Mouse (Mus musculus) mouse embryonic stem cell (cell line): ENCODE measurements around the gene 9130230L23Rik.

ENCODE experiments used
- in situ Hi-C, 2 experiments: fragments of 300-500 bp; cut with MboI; formaldehyde crosslinking; loops; 1 replicate in 1 of 2; 3 replicates in 1 of 2; pipeline ENCODE4 v1.14.3; 2019 to 2020; ENCODE audit warnings: low sequenced_read_pairs in 2 of 2, low pct_unique_long_range_greater_than_20kb in 1 of 2, mixed read lengths in 1 of 2; ENCODE audit not compliant: unreplicated experiment in 1 of 2

Gene 9130230L23Rik

DNA sequence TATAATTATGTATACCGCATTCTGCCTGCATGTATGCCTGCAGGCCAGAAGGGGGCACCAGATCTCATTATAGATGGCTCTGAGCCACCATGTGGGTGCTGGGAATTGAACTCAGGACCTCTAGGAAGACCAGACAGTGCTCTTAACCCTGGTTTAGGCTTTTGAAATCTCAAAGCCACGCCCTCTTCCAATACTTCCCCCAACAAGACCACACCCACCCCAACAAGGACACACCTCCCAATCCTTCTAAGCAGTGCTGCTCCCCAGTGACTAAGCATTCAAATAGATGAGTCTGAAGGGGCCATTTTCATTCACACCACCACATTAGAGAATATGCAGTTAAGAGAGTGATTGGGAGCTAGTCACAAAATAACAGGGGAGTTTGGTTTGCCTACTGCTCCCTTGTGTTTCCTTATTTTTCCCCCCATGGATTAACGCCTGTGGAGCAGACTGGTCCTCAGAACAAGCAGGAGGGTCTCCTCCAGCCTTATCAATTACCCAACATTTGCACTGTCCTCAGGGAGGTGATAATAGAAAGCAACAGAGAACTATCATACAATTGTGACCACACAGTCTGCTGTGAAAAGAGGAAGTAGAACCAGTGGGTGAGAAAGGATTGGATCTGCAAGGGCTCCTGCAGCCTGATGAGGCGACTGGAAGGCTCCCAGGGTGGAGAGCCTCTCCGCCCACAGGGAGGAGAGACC lies 44.0 kb downstream of the 9130230L23Rik start:
- in situ Hi-C loops, result loop anchor here in 1 of 2 experiments (10.0 kb wide), 1 partner anchor 275 kb away; no protein-coding TSS in a partner anchor

DNA sequence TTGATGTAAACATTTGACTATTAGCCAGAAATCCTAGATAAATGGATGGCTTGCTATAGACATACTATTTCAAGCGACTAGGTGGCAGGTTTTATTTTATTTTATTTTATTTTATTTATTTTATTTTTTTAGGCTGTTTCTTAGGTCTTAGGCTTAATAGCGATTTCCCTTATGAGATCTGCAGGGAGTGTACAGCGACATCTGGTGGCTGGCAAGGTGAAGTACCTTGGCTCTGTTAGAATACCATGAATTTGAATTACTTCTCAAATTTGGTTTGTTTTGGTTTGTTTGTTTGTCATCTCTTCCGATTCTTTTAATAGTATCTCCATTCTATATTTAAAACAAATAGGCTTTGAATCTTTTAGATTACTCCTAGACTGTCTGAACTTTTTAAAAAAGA lies 45.5 kb downstream of the 9130230L23Rik start:
- in situ Hi-C loops, result no loop called here

DNA sequence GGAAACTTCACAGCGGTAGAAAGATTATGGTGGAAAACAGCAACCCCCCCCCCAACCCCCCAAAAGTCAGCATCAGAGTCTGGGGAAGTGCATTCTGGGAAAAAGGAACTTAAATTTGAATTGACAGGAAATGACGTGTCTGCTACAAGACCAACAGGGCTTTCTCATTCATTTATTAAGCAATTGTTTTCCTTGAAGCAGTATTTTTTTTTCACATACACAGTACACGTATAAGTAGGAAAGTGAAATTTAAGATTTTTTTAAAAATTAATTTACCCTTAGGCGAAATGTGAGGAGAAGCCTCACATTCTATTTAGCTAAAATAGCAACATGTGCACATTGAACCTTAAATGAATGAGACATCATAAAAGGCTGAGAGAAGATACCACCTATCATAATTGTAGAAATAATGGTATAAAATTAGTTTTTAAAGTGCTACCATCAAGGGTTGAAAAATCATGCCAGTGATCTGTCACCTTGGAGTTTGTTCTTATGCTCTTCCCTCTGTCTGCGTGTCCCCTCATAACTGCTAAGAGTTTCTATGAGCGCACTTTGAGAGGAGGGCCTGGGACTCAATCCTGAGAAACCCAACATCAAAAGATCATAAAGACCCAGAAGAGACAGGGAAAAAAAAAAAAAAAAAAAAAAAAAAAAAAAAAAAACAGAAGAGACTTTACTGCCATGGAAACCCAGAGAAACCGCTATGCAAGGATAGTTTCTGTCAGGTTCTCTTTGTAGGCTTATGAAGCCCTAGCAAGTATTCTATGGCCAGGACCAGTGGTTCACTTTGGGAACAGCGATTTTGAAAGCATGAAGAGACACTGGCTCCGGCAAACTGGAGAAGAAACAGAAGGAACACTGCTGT lies 47.7 kb downstream of the 9130230L23Rik start:
- in situ Hi-C loops, result no loop called here

DNA sequence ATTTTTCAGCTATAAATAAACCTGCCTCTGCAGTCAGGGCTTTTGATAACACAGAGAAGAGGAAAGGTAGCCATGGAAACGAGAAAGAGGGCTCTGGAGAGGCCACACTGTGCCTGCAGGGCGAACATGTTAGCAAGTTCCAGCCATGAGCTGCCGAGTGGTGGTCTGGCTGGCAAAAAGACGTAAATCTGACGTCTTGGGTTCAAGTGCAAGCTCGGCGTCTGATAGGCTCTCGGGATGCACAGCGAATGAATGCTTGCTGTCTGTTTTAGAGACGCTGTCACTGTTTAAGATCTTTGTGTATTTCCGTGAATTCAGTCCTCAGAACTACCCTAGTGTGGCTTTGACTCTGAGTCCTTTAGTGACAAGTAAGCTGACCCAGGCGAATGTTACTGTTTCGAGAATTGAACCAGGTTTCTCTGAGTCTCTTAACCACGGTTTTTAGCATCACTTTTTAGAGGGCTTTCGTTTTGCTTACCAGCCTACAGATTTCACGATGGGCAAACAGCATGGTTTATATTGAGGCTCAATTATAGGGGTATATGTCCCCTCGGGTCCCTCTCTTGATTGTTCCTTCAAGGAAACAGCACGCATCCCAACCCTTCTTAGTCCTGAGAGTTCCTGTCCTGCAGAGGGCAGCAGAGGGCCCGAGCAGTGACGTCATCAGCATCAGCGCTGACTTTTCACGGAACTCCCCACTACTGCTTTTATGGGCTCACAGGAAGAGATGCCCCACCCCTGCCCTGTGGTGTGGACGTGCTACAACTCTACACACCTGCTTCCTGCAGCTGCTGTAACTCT lies 48.5 kb downstream of the 9130230L23Rik start:
- in situ Hi-C loops, result no loop called here

DNA sequence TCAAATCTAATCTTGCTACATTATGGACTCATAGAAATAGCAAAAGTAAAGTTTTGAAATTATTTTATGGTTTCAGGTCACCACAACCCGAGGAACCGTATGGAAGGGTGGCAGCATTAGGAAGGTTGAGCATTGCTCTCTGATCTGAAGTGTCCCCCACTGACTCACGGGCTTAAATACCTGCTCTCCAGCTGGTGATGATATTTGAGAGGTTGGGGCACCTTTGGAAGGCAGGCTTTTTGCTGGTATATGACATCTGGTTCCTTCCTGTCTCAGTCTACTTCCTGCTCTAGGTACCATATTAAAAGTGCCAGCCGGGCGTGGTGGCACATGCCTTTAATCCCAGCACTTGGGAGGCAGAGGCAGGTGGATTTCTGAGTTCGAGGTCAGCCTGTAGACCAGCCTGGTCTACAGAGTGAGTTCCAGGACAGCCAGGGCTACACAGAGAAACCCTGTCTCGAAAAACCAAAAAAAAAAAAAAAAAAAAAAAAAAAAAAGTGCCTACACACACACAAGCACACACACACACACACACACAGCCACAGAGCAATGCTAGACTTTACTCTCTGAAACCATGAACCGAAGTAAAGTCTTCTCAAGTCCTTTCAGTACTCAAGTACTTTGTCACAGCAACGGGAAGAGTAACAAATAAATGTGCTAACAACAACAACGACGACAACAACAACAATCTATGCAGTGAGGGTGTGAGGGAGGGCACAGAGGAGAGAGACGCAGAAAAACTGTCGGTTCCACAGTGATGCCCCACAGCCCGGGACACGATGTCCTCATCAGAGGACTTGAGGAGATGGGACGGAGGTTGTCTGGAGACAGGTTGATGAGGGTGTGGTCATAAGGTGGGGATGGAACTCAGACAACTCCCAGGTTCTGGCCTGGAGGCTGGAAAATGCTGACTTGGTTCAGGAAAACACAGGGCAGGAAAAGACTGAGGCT lies 49.7 kb downstream of the 9130230L23Rik start:
- in situ Hi-C loops, result no loop called here

DNA sequence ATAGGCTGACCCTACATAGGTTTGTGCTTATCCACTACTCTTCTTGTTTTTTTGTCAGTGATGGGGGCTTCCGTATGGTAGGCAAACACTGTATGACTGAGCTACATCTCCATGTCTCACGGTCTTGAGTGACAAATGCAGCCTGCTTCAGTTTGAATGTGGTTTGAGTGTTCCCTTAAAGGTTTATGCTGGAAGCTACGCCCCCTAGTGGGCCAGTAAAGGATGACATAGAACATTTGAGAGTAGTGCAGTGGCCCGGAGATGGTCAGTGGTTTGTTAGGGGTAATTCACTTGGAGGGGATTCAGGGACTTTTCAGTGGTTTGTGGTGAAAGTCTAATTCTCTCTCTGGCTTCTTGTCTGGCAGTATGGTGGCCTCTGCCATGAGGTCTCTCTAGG lies 52.6 kb downstream of the 9130230L23Rik start:
- in situ Hi-C loops, result no loop called here

DNA sequence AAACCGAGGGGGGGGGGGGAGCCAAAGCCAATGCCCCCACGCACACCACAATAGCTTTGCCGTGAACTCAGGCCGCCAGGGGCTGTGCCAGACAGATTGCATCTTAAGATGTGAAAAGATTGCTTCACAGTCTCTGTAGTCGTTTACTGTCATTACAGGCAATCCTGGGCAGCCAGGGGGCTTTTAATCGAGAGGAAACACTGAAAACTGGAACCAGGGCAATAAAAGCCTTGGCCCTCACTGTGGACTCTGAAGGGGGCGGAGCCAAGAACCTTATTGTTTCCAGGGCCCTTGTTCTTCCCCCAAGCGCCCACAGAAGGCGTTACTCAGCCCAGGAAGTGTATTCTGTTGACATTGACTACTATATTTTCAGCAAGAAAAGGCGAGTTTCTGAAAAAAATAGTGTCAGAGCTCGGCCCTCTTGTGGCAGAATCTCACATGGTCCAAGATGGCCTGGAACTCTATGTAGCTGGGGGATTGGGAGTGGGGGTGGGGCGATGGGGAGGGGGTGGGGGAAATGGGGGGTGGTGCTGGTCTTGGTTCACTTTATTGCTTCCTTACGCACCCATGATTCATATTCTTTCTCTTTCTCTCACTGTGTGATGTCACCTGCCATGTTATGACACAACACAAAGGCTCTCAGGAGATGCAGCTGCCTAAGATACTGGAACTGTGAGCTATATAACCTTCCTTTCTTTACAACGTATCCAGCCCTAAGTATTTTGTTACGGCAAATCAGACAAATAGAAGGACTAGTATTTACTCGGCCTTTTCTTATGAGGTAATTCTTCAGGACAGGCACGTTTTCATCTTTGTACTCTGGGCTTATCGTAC lies 53.2 kb downstream of the 9130230L23Rik start:
- in situ Hi-C loops, result no loop called here

DNA sequence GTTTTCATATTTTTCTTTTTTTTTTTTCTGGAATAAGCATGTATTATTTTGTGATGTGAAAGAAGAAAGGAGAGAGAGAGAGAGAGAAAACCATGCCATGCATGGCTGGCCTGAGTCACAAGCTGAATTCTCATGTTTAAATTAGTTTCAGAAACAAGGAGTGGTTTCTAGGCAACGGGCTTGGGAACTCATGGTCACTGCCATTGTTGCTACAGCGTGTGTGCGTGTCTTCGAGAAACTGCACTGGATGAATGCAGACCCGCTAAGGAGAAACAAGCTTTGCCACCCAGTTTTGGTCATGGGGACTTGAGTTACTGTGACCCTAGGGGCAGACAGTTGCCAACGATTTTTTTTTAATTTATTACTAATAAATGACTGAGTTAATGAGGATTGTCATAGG lies 53.8 kb downstream of the 9130230L23Rik start:
- in situ Hi-C loops, result no loop called here

DNA sequence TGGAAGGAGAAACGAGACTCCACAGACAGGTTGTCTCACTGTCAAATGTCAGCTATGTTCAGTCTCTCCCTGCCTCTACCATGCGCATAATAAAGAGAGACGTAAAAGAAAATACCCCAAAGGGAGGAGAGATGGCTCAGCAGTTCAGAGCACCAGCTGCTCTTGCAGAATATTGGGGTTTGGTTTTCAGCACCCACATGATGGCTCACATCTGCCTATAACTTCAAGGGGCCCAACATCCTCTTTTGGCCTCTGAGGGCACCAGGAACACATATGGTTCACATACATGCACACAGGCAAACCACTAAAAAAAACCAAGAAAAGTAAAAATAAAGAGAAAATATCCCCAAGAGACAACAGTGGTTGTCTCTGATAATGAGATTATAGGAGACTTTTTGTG lies 54.3 kb downstream of the 9130230L23Rik start:
- in situ Hi-C loops, result no loop called here

DNA sequence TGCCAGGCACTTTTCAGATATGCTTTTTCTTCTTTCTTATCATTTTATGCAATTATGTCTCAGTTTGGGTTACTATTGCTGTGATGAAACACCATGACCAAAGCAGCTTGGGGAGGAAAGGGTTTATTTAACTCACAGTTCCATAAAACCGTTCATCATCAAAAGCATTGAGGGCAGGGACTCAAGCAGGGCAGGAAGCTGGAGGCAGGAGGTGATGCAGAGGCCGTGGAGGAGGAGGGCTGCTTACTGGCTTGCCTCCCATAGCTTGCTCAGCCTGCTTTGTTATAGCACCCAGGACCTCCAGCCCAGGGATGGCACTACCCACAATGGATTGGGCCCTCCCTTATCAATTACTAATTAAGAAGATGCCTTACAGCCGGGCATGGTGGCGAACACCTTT lies 62.9 kb downstream of the 9130230L23Rik start:
- in situ Hi-C loops, result no loop called here

DNA sequence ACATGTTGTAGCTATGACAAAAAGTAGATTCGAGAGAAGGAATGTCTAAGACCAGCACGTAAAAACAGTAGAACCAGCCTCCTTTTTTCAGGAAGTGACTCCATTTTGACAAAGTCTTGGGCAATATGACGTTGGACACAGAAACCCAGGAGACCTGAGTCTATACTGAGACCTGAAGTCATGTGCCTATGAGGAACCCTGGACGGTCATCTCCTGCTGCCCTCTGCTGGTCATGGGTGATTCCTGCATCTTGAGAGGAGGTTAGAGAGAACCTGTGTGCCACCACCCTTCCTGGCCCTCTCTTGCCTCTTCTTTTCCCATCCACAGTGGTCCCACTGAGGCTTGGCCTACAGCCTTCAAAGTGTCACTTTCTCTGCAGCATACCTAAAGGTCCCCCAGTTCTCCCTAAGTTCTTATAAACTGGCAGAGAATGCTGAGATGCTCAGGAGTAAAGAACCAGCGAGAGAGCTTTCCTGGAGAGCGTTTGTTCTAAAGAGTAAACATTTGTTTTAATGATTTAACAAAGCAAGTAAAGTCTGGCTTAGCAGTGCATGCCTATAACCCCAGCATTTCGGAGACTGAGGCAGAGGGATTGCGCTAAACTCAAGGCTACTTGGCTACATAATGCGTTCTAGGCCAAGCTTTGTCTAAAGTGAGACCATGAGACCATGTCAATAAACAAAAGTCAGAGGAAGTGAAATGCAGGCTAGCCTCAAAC lies 65.9 kb downstream of the 9130230L23Rik start:
- in situ Hi-C loops, result no loop called here

DNA sequence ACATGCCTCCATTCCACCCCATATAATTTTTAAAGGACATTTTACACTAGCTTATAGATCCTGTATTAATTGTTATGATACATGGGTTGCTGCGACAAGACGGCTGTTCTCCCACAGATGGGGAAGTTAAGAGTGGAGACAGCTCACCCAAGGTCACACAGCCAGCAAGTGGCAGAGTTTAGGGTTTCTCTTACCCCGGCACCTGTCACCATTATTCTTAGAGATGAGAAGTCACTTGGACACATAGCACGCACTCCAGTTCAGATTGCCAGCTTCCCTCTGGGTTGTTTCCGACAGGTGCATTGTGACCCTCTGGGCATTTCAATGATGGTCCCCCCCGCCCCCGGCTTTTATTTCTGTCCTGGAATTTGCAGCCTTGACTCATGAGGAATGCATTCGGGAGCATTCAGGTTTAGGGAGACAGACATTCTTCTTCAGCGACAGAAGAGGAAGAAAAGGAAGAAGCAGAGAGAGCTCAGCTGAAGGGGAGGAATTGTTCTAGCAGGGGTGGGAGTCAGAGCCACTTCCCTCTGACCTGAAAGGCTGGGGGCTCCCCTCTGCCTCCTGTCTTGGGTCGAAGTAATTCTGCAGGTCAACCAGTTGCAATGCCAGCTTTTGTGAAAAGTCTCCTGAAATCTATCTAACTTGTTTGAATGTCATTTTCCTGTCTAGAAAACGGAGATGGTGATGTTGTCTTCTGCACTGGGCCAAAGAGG lies 66.9 kb downstream of the 9130230L23Rik start:
- in situ Hi-C loops, result no loop called here

DNA sequence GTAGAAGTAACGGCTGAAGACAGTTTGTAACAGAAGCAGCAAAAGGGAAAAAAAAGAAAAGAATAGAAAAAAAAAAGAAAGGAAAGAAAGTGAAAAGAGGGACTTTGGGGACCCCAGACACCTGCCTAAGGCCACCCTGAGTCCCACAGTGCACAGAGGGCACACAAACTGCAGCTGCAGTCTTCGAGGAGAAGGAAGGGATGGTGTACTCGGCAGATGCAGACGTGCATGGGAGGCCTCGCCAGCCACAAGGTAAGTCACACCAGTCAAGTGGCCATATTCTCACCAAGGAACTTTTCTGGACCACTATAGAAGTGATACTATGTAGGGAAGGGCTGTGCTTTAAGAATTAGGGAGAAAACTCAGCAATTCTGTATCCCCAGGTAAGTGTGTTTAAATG lies 69.3 kb downstream of the 9130230L23Rik start, which contains the start of gene Chrna9:
Gene Chrna9, plus strand, starts transcription at position 139 of the 400 bp plus-strand sequence.
- in situ Hi-C loops, result loop anchor here (5.0 kb wide), 2 partner anchors 92 to 102 kb away; no protein-coding TSS in a partner anchor

DNA sequence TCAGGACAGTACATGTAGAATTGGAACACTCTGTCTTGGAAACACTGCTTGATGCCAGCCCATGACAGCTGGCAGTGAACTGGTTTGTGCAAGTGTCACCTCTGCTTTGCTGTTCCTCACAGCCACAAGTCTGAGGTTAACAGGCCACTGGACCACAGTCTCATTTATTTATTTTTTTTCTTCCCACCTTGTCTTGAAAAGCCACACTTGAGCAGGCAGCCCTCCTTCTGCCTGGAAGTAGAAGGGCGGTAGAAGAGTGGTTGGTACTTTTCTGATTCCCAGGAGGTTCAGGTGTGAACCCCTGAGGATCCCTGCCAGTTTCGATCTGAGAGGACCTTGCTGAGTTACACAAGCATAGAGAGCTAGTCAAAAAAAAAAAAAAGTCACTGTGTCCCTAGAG lies 70.3 kb downstream of the 9130230L23Rik start:
- in situ Hi-C loops, result loop anchor here (5.0 kb wide), 2 partner anchors 91 to 101 kb away; no protein-coding TSS in a partner anchor

DNA sequence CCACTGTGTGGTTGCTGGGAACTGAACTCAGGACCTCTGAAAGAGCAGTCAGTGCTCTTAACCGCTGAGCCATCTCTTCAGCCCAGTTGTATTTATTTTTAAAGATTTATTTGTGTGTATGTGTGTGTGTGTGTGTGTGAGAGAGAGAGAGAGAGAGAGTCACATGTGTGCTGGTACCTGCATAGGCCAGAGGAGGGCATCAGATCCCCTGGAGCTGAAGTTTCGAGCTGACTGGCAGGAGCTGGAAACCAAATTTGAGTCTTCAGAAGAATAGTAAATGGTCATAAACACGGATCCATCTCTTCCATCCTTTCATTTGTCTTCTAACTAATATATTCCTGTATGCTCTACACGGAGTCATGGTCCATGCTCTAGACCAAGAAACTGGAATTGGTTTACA lies 70.8 kb downstream of the 9130230L23Rik start:
- in situ Hi-C loops, result loop anchor here (5.0 kb wide), 2 partner anchors 91 to 101 kb away; no protein-coding TSS in a partner anchor

DNA sequence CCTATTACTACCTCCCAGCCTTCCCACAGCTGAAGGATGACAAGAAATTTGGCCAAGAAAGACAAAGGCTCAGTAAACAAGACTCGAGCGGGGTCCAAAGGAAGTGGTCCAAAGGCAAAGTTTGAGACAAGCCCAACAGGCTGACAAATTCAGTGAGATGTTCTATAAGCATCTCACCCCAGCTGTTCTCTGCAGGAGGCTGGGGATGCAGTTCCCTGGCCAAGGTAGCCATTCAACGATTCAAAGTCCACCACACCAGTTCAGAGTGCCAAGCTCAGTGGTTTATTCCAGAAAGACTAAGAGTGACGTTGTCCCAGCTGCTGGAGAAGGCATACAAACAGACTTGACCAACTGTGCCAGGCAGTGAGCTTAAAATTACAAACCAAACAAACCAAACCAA lies 73.9 kb downstream of the 9130230L23Rik start:
- in situ Hi-C loops, result loop anchor here (5.0 kb wide), 2 partner anchors 88 to 98 kb away; no protein-coding TSS in a partner anchor
